Mouse (Mus musculus) left cerebral cortex, adult 2 months (tissue): ENCODE data around the gene Klk5. TPM values are rescaled to one million over a fixed set of nuclear protein-coding genes. Genes with fewer than 3 reads are reported as not detected.

Experiments
- DNase-seq, 2 experiments: peaks; one replicate each; pipeline ENCODE4 v3.0.0; 2021 to 2022; ENCODE audit warnings: low spot score in 2 of 2, mixed read lengths in 1 of 2; ENCODE audit errors: extremely low spot score in 1 of 2
- H3K27ac ChIP-seq: fragments of 200-600 bp; 2 replicates; pipeline ENCODE4 v1.8.1; 2022
- H3K4me3 ChIP-seq: fragments of 200-600 bp; 2 replicates; pipeline ENCODE4 v1.8.1; 2022
- CTCF ChIP-seq: fragments of 200-600 bp; IDR thresholded peaks from 2 replicates; pipeline ENCODE4 v1.8.1; 2022; ENCODE audit warnings: antibody characterized with exemption, mild to moderate bottlenecking, moderate library complexity
- intact Hi-C: fragments of 180-260 bp; cut with DNase I; formaldehyde crosslinking; loops from one replicate; pipeline ENCODE4 v1.15.1; 2025
- total RNA-seq, 2 experiments: library from RNA; stranded (reverse); gene quantifications; 2 replicates each; pipeline ENCODE4 v1.2.3; 2021

The Klk5 gene
- total RNA-seq, 2 experiments from 2014 or later: not detected

- intact Hi-C loops: no loop called here
- DNase-seq: no peak
- H3K27ac ChIP-seq: no peak overlapping the region
- no peak for TF ChIP-seq CTCF
- no peak overlapping the region for H3K4me3 ChIP-seq
Measured at GRCm38 (mm10) chr7:43882346-43882745, 40.6 kb downstream of the Klk5 start.

DNA sequence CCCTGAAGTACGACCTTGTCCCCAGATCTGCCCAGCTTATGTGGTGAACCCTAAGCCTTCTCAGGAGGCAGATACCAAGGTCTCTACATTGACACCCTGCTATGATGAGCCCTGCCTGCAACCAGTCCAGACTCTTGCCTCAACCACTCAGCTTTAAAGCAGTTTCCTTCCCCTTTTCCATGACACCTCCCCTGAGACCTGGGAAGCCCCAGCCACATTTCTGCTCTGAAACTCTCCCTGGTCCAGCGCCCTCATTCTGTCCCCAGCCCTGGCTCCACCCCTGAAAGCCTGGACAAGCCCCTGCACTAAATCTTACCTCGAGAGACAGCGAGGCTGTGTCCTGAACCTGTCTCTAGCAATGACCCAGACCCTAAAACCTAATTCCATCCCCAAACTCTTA is 41.0 kb downstream of the Klk5 start:
- H3K4me3 ChIP-seq: no peak overlapping the region
- H3K27ac ChIP-seq: no peak overlapping the region
- intact Hi-C loops: no loop called here
- TF ChIP-seq CTCF: no peak
- no peak for DNase-seq

DNA sequence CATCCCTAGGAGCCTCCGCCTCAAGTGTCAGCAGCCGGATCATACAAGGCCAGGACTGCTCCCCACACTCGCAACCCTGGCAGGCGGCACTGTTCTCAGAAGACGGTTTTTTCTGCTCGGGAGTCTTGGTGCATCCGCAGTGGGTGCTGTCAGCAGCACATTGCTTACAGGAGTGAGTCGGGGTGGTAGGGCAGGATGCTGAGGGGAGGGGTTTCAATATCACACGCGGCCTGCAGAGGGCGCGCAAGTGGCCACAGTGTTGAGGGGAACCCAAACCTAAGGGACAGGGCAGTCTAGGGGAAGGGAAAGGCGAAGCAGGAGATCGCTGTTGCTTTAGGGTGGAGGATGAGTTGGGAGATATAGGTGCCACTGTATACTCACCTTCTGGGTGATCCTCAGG is 41.8 kb downstream of the Klk5 start:
- peak; percentile 78 for TF ChIP-seq CTCF
- peak; percentile 19 to 51 for DNase-seq
- intact Hi-C loops: no loop called here
- Histone ChIP-seq H3K27ac (no peak overlapping the region), H3K4me3 (peak overlapping the region; percentile 31)

GRCm38 (mm10) chr7:43891365-43891764 is 49.6 kb downstream of the Klk5 start:
- no peak overlapping the region for H3K4me3 ChIP-seq
- no peak for TF ChIP-seq CTCF
- H3K27ac ChIP-seq: no peak overlapping the region
- intact Hi-C loops: loop anchor here (5.0 to 10.0 kb wide), 2 partner anchors 104 to 307 kb away; no protein-coding TSS in a partner anchor
- DNase-seq: no peak

- intact Hi-C loops: loop anchor here (5.0 to 10.0 kb wide), 2 partner anchors 104 to 307 kb away; no protein-coding TSS in a partner anchor
- Histone ChIP-seq H3K27ac (no peak overlapping the region), H3K4me3 (no peak overlapping the region)
- TF ChIP-seq CTCF: no peak
- no peak for DNase-seq
Measured at GRCm38 (mm10) chr7:43891788-43892187, 50.0 kb downstream of the Klk5 start.

GRCm38 (mm10) chr7:43894836-43895235 is 53.1 kb downstream of the Klk5 start:
- no peak overlapping the region for H3K4me3 ChIP-seq
- DNase-seq: peak; percentile 83 to 94
- intact Hi-C loops: loop anchor here (1.0 to 10.0 kb wide), 3 partner anchors 108 to 310 kb away; no protein-coding TSS in a partner anchor
- H3K27ac ChIP-seq: no peak overlapping the region
- TF ChIP-seq CTCF: peak; percentile 93

Other genes with a start within 250 kb of the Klk5 start
- gene Zfp819, start 234.8 kb upstream of the Klk5 start, total RNA-seq: under 1 TPM; 0.16 to 0.25 TPM
- gene Ceacam18, start 207.3 kb upstream of the Klk5 start, total RNA-seq: not detected
- gene Siglece, start 181.8 kb upstream of the Klk5 start, total RNA-seq: 1 to 10 TPM; 1.3 to 1.5 TPM
- 1 to 10 TPM; 8.5 to 8.9 TPM for gene Ctu1, start 170.0 kb upstream of the Klk5 start, total RNA-seq
- gene Klk14, start 151.6 kb upstream of the Klk5 start, total RNA-seq: not detected
- gene Klk13, start 129.4 kb upstream of the Klk5 start, total RNA-seq: not detected
- not detected for gene Klk12, start 73.1 kb upstream of the Klk5 start, total RNA-seq
- gene Klk11, start 67.4 kb upstream of the Klk5 start, total RNA-seq: not detected
- not detected for gene Klk10, start 60.9 kb upstream of the Klk5 start, total RNA-seq
- not detected for gene Klk9, start 50.1 kb upstream of the Klk5 start, total RNA-seq
- 1 to 10 TPM; 2.3 to 3.7 TPM for gene Klk8, start 44.4 kb upstream of the Klk5 start, total RNA-seq
- not detected for gene Klk7, start 30.7 kb upstream of the Klk5 start, total RNA-seq
- 1 to 10 TPM in 1 of 2 experiments, not detected in 1; 2.0 TPM for gene Klk6, start 17.5 kb upstream of the Klk5 start, total RNA-seq
- gene Klk4, start 39.2 kb downstream of the Klk5 start, total RNA-seq: not detected
- gene Klk15, start 91.8 kb downstream of the Klk5 start, total RNA-seq: not detected
- gene Klk1b8, start 108.7 kb downstream of the Klk5 start, total RNA-seq: not detected
- not detected for gene Klk1b1, start 124.8 kb downstream of the Klk5 start, total RNA-seq
- gene Klk1b9, start 134.1 kb downstream of the Klk5 start, total RNA-seq: not detected
- gene Klk1b11, start 153.9 kb downstream of the Klk5 start, total RNA-seq: not detected
- gene Klk1b26, start 170.2 kb downstream of the Klk5 start, total RNA-seq: not detected
- not detected for gene Klk1b27, start 210.3 kb downstream of the Klk5 start, total RNA-seq